Mouse (Mus musculus) central nervous system, embryonic 14 days (tissue): ENCODE measurements around the gene Gm21976. TPM values are rescaled to one million over a fixed set of nuclear protein-coding genes. Genes with fewer than 3 reads are reported as not detected.

ENCODE experiments used
- polyA plus RNA-seq: library from polyadenylated mRNA; depleted of rRNA; stranded (reverse); fragments of >200 nt; gene quantifications from 2 replicates; pipeline ENCODE4 v1.2.3, GENCODE M21; 2012; rRNA removed

Gm21976 gene
- not detected in 2 replicates for polyA plus RNA-seq

GRCm38 (mm10) chr13:98279686-98280085, at the start of gene Gm21976:
Gm21976 (plus strand) TSS chr13:98279887.

GRCm38 (mm10) chr13:98262636-98263457, 16.8 kb upstream of the Gm21976 start, which contains the start of the genes Utp15 and Ankra2:
Utp15 (minus strand) TSS chr13:98263041.
Ankra2 (plus strand) TSS chr13:98263074.

GRCm38 (mm10) chr13:98316480-98317245, 37.0 kb downstream of the Gm21976 start, which contains the start of gene Btf3:
Btf3 (minus strand) TSS chr13:98317006.

GRCm38 (mm10) chr13:98354090-98354801, 74.6 kb downstream of the Gm21976 start, which contains the start of gene Foxd1:
Foxd1 (plus strand) TSS chr13:98354242.

Other genes starting within 250 kb of the Gm21976 start
- gene Arhgef28, start 73.4 kb upstream of the Gm21976 start, polyA plus RNA-seq: 8.2 and 9.7 TPM in 2 replicates
- gene Utp15, start 16.8 kb upstream of the Gm21976 start, polyA plus RNA-seq: 19.8 and 21.4 TPM in 2 replicates
- gene Ankra2, start 16.8 kb upstream of the Gm21976 start, polyA plus RNA-seq: 84.2 and 97.3 TPM in 2 replicates
- 744 and 847 TPM in 2 replicates for gene Btf3, start 37.1 kb downstream of the Gm21976 start, polyA plus RNA-seq
- gene Foxd1, start 74.4 kb downstream of the Gm21976 start, polyA plus RNA-seq: 3.8 and 8.0 TPM in 2 replicates
- gene Gm10320, start 212.1 kb downstream of the Gm21976 start, polyA plus RNA-seq: 0.25 and 0.99 TPM in 2 replicates